Mouse (Mus musculus): ENCODE data around the gene Zfp346. TPM values are rescaled to one million over a fixed set of nuclear protein-coding genes. Genes with fewer than 3 reads are reported as not detected.
A peak's percentile ranks its signal among the peaks of the same experiment; 100 is the strongest.

The Zfp346 gene
- polyA plus RNA-seq, 1 experiment from 2014 or later: 32.5 TPM

GRCm38 (mm10) chr13:55102366-55102765 lies 2.7 kb upstream of the Zfp346 start:
- Histone ChIP-seq H3K4me3 (no peak overlapping the region), H3K27ac (no peak overlapping the region), H3K4me1 (peaks cover 13% of the 10 kb centered on the region), H3K36me3 (0 out of 2 replicates have a peak, but pooled peaks cover under 1% of the 10 kb centered on the region), H3K4me2 (replicated peaks) (no peak overlapping the region), H3K27me3 (no peaks in the 10 kb centered on the region), H3K9me3 (no peaks in the 10 kb centered on the region), H3K9ac (no peak overlapping the region)
- WGBS: 96% methylated on average over 3 of the region's 3 CpGs
- no peak for ATAC-seq (ENCODE audit: insufficient number of reproducible peaks, insufficient read depth, low FRiP score, low TSS enrichment)

GRCm38 (mm10) chr13:55103351-55103750 lies 1.8 kb upstream of the Zfp346 start:
- Histone ChIP-seq H3K4me1 (peaks cover 13% of the 10 kb centered on the region), H3K9ac (no peak overlapping the region), H3K9me3 (no peaks in the 10 kb centered on the region), H3K27ac (no peak overlapping the region), H3K27me3 (no peaks in the 10 kb centered on the region), H3K4me2 (replicated peaks) (no peak overlapping the region), H3K4me3 (no peak overlapping the region), H3K36me3 (peaks cover 10% of the 10 kb centered on the region)
- 61% methylated on average over 2 of the region's 2 CpGs for WGBS
- no peak for ATAC-seq (ENCODE audit: insufficient number of reproducible peaks, insufficient read depth, low FRiP score, low TSS enrichment)

- no peaks in the 10 kb centered on the region for H3K27me3 ChIP-seq
- peaks cover 17% of the 10 kb centered on the region for H3K36me3 ChIP-seq
- H3K4me3 ChIP-seq: peak overlapping the region; percentile 73
- WGBS: 19% methylated on average over 8 of the region's 8 CpGs
- peak overlapping the region; percentile 91 for H3K9ac ChIP-seq
- ATAC-seq (ENCODE audit: insufficient number of reproducible peaks, insufficient read depth, low FRiP score, low TSS enrichment): no peak
- H3K4me1 ChIP-seq: peaks cover 6% of the 10 kb centered on the region
- H3K27ac ChIP-seq: no peak overlapping the region
- peak overlapping the region; percentile 81 for H3K4me2 ChIP-seq (replicated peaks)
- H3K9me3 ChIP-seq: no peaks in the 10 kb centered on the region
Observed at GRCm38 (mm10) chr13:55105953-55106691, 1.0 kb downstream of the Zfp346 start.

GRCm38 (mm10) chr13:55107116-55107515 lies 2.0 kb downstream of the Zfp346 start:
- Histone ChIP-seq H3K4me2 (replicated peaks) (no peak overlapping the region), H3K4me3 (no peak overlapping the region), H3K27me3 (no peaks in the 10 kb centered on the region), H3K27ac (no peak overlapping the region), H3K36me3 (peaks cover 17% of the 10 kb centered on the region), H3K9me3 (no peaks in the 10 kb centered on the region), H3K4me1 (peaks cover 6% of the 10 kb centered on the region), H3K9ac (no peak overlapping the region)
- whole genome bisulfite sequencing: 86% methylated on average over 4 of the region's 4 CpGs
- ATAC-seq (ENCODE audit: insufficient number of reproducible peaks, insufficient read depth, low FRiP score, low TSS enrichment): no peak

GRCm38 (mm10) chr13:55107694-55108093 lies 2.6 kb downstream of the Zfp346 start:
- H3K9me3 ChIP-seq: no peaks in the 10 kb centered on the region
- H3K4me2 ChIP-seq (replicated peaks): no peak overlapping the region
- no peaks in the 10 kb centered on the region for H3K27me3 ChIP-seq
- H3K4me1 ChIP-seq: peaks cover 6% of the 10 kb centered on the region
- no peak overlapping the region for H3K4me3 ChIP-seq
- no peak overlapping the region for H3K9ac ChIP-seq
- H3K27ac ChIP-seq: no peak overlapping the region
- H3K36me3 ChIP-seq: peaks cover 19% of the 10 kb centered on the region
- no peak for ATAC-seq (ENCODE audit: insufficient number of reproducible peaks, insufficient read depth, low FRiP score, low TSS enrichment)
- WGBS: 76% methylated on average over 8 of the region's 8 CpGs

GRCm38 (mm10) chr13:55114375-55114774 lies 9.3 kb downstream of the Zfp346 start:
- H3K4me1 ChIP-seq: no peaks in the 10 kb centered on the region
- H3K9me3 ChIP-seq: no peaks in the 10 kb centered on the region
- WGBS: 83% methylated on average over 6 of the region's 6 CpGs
- H3K36me3 ChIP-seq: peaks cover 61% of the 10 kb centered on the region
- no peak overlapping the region for H3K9ac ChIP-seq
- no peaks in the 10 kb centered on the region for H3K27me3 ChIP-seq
- no peak overlapping the region for H3K27ac ChIP-seq
- no peak for ATAC-seq (ENCODE audit: insufficient number of reproducible peaks, insufficient read depth, low FRiP score, low TSS enrichment)
- H3K4me3 ChIP-seq: no peak overlapping the region
- H3K4me2 ChIP-seq (replicated peaks): no peak overlapping the region

- no peak overlapping the region for H3K4me2 ChIP-seq (replicated peaks)
- H3K4me3 ChIP-seq: no peak overlapping the region
- ATAC-seq (ENCODE audit: insufficient number of reproducible peaks, insufficient read depth, low FRiP score, low TSS enrichment): no peak
Observed at GRCm38 (mm10) chr13:55124903-55125302, 19.8 kb downstream of the Zfp346 start.

GRCm38 (mm10) chr13:55133448-55133847 lies 28.3 kb downstream of the Zfp346 start, which contains the start of gene Gm17617:
Gm17617 (minus strand) TSS chr13:55133548.
- 97% methylated on average over 2 of the region's 2 CpGs for WGBS
- no peak within 1 kb of the TSS for H3K27ac ChIP-seq
- no peak within 1 kb of the TSS for H3K4me3 ChIP-seq
- H3K36me3 ChIP-seq: peaks cover 38% of the 10 kb centered on the region
- H3K9ac ChIP-seq: no peak within 1 kb of the TSS
- no peak for ATAC-seq (ENCODE audit: insufficient number of reproducible peaks, insufficient read depth, low FRiP score, low TSS enrichment)
- H3K4me1 ChIP-seq: no peaks in the 10 kb centered on the region
- no peaks in the 10 kb centered on the region for H3K9me3 ChIP-seq
- H3K27me3 ChIP-seq: no peaks in the 10 kb centered on the region
- no peak within 1 kb of the TSS for H3K4me2 ChIP-seq (replicated peaks)

More at GRCm38 (mm10) chr13:55124903-55125302, 19.8 kb downstream of the Zfp346 start:
- Histone ChIP-seq H3K36me3 (peaks cover 50% of the 10 kb centered on the region), H3K27ac (no peak overlapping the region), H3K9ac (no peak overlapping the region), H3K9me3 (no peaks in the 10 kb centered on the region), H3K4me1 (no peaks in the 10 kb centered on the region), H3K27me3 (no peaks in the 10 kb centered on the region)
- 92% methylated on average over 6 of the region's 6 CpGs for WGBS

GRCm38 (mm10) chr13:55135382-55135781 lies 30.3 kb downstream of the Zfp346 start:
- H3K4me1 ChIP-seq: no peaks in the 10 kb centered on the region
- no peak overlapping the region for H3K4me3 ChIP-seq
- no peak for ATAC-seq (ENCODE audit: insufficient number of reproducible peaks, insufficient read depth, low FRiP score, low TSS enrichment)
- H3K27me3 ChIP-seq: no peaks in the 10 kb centered on the region
- H3K4me2 ChIP-seq (replicated peaks): no peak overlapping the region
- no peak overlapping the region for H3K27ac ChIP-seq
- no peak overlapping the region for H3K9ac ChIP-seq
- H3K9me3 ChIP-seq: no peaks in the 10 kb centered on the region
- WGBS: 9% methylated on average over 5 of the region's 5 CpGs
- peaks cover 29% of the 10 kb centered on the region for H3K36me3 ChIP-seq

- H3K4me2 ChIP-seq (replicated peaks): no peak overlapping the region
- ATAC-seq (ENCODE audit: insufficient number of reproducible peaks, insufficient read depth, low FRiP score, low TSS enrichment): no peak
- H3K4me3 ChIP-seq: no peak overlapping the region
- WGBS: 78% methylated on average over 2 of the region's 2 CpGs
- H3K27ac ChIP-seq: no peak overlapping the region
- H3K27me3 ChIP-seq: no peaks in the 10 kb centered on the region
- H3K9ac ChIP-seq: no peak overlapping the region
- no peaks in the 10 kb centered on the region for H3K4me1 ChIP-seq
- no peaks in the 10 kb centered on the region for H3K36me3 ChIP-seq
- H3K9me3 ChIP-seq: no peaks in the 10 kb centered on the region
Observed at GRCm38 (mm10) chr13:55140271-55140670, 35.2 kb downstream of the Zfp346 start.

GRCm38 (mm10) chr13:55152621-55153415 lies 47.7 kb downstream of the Zfp346 start, which contains the start of gene Fgfr4:
Fgfr4 (plus strand) TSS chr13:55152640.
- peaks cover 31% of the 10 kb centered on the region for H3K27me3 ChIP-seq
- no peaks in the 10 kb centered on the region for H3K36me3 ChIP-seq
- H3K4me2 ChIP-seq (replicated peaks): peak within 1 kb of the TSS; percentile 95
- ATAC-seq (ENCODE audit: insufficient number of reproducible peaks, insufficient read depth, low FRiP score, low TSS enrichment): no peak
- 0 out of 2 replicates have a peak within 1 kb of the TSS, but pooled peaks have one; percentile 30 for H3K27ac ChIP-seq
- H3K9me3 ChIP-seq: no peaks in the 10 kb centered on the region
- peak within 1 kb of the TSS; percentile 55 for H3K4me3 ChIP-seq
- H3K4me1 ChIP-seq: 0 out of 2 replicates have a peak, but pooled peaks cover 4% of the 10 kb centered on the region
- WGBS: 2% methylated on average over 68 of the region's 68 CpGs
- peak within 1 kb of the TSS; percentile 66 for H3K9ac ChIP-seq

All from embryonic facial prominence, embryonic 12.5 days (tissue).